ENCODE assay signal across 19 mouse cellular contexts in genomic region chr2:117124839-117125238, GRCm38 (mm10). TPM values are rescaled to one million over a fixed set of nuclear protein-coding genes. Genes with fewer than 3 reads are reported as not detected.
A peak's percentile ranks its signal among the peaks of the same experiment; 100 is the strongest.
DNase-seq lines count a peak whose midpoint lies in the region; ATAC-seq and TF ChIP-seq lines count a peak whose summit lies in the region.
"Had no signal": no experiment of that assay in that cellular context is flagged by ENCODE, and none has a peak within 500 bp of the region (broad histone marks: within the 10 kb centered on the region; RNA-seq: fewer than 3 reads in every experiment).

No protein-coding gene starts in this region.

- no peaks in the 10 kb centered on the region for H3K27me3 ChIP-seq in forebrain, embryonic 15.5 days
- H3K27me3 ChIP-seq in forebrain, embryonic 10.5 days (ENCODE audit: poor library complexity, severe bottlenecking) = no peaks in the 10 kb centered on the region; the same call in 1 of the 2 replicates
- no peaks in the 10 kb centered on the region for H3K27me3 ChIP-seq in limb, embryonic 12.5 days
- H3K27me3 ChIP-seq in limb, embryonic 10.5 days (ENCODE audit: low read depth, poor library complexity, severe bottlenecking) = no peaks in the 10 kb centered on the region
- H3K27me3 ChIP-seq in hindbrain, postnatal 0 days (ENCODE audit: insufficient read depth, low read length) = no peaks in the 10 kb centered on the region
- H3K27me3 ChIP-seq: intestine, embryonic 15.5 days; stomach, embryonic 15.5 days had no signal

- TF ChIP-seq CTCF in hindbrain, postnatal 0 days (IDR thresholded peaks at IDR 0.05; ENCODE audit: low read depth) = no peak

- no peak overlapping the region for H3K4me3 ChIP-seq in forebrain, embryonic 15.5 days
- H3K4me3 ChIP-seq in forebrain, embryonic 10.5 days = no peak overlapping the region
- no peak overlapping the region for H3K4me3 ChIP-seq in limb, embryonic 12.5 days (replicated peaks)
- no peak overlapping the region for H3K4me3 ChIP-seq in limb, embryonic 10.5 days
- H3K4me3 ChIP-seq in hindbrain, postnatal 0 days (ENCODE audit: low read length) = 0 out of 2 replicates have a peak overlapping the region, but pooled peaks have one; percentile 15
- H3K4me3 ChIP-seq: gastrocnemius, adult 2 months; heart, adult 2 months; intestine, embryonic 15.5 days; stomach, embryonic 15.5 days had no signal

- DNase-seq in forebrain, embryonic 10.5 days (ENCODE audit: extremely low spot score, low spot score) = no peak
- no peak for DNase-seq in limb, embryonic 10.5 days (ENCODE audit: low spot score)
- peak; percentile 49 for DNase-seq in Muller cell, postnatal 12 days (ENCODE audit: inconsistent ontology term)
- DNase-seq in hindbrain, postnatal 0 days (ENCODE audit: low spot score) = no peak
- no peak for DNase-seq in frontal cortex, postnatal 36 days (ENCODE audit: low spot score in 2 of 2)
- DNase-seq in gastrocnemius, postnatal 4 days (ENCODE audit: low spot score in 2 of 2) = no peak
- DNase-seq: cerebellum, adult 11 months; cerebellum, postnatal 25 days; gastrocnemius, adult 2 months; heart, adult 2 months; heart, postnatal 14 days; kidney, postnatal 14 days; lung, postnatal 36 days; thymus, postnatal 14 days had no signal

- H3K36me3 ChIP-seq in forebrain, embryonic 15.5 days = no peaks in the 10 kb centered on the region
- H3K36me3 ChIP-seq in forebrain, embryonic 10.5 days (replicated peaks) = peaks cover 18% of the 10 kb centered on the region
- peaks cover 4% of the 10 kb centered on the region; the same call in 1 of the 2 replicates for H3K36me3 ChIP-seq in limb, embryonic 12.5 days
- peaks cover 21% of the 10 kb centered on the region for H3K36me3 ChIP-seq in limb, embryonic 10.5 days
- H3K36me3 ChIP-seq in hindbrain, postnatal 0 days (ENCODE audit: insufficient read depth, low read length) = no peaks in the 10 kb centered on the region
- H3K36me3 ChIP-seq: intestine, embryonic 15.5 days; stomach, embryonic 15.5 days had no signal

- 61% methylated on average over 2 of the region's 2 CpGs for WGBS in forebrain, embryonic 15.5 days
- WGBS in forebrain, embryonic 10.5 days = 91% methylated on average over 2 of the region's 2 CpGs
- 58% methylated on average over 2 of the region's 2 CpGs for WGBS in limb, embryonic 12.5 days
- 84% methylated on average over 2 of the region's 2 CpGs for WGBS in limb, embryonic 10.5 days
- 54% methylated on average over 2 of the region's 2 CpGs for WGBS in hindbrain, postnatal 0 days

- peaks cover 25% of the 10 kb centered on the region for H3K4me1 ChIP-seq in forebrain, embryonic 15.5 days
- peaks cover 25% of the 10 kb centered on the region for H3K4me1 ChIP-seq in forebrain, embryonic 10.5 days
- H3K4me1 ChIP-seq in limb, embryonic 12.5 days (replicated peaks) = peaks cover 16% of the 10 kb centered on the region
- peaks cover 18% of the 10 kb centered on the region for H3K4me1 ChIP-seq in limb, embryonic 10.5 days
- 0 out of 2 replicates have a peak, but pooled peaks cover 9% of the 10 kb centered on the region for H3K4me1 ChIP-seq in hindbrain, postnatal 0 days (ENCODE audit: insufficient read depth, low read length)
- H3K4me1 ChIP-seq: intestine, embryonic 15.5 days had no signal

- H3K27ac ChIP-seq in forebrain, embryonic 15.5 days (replicated peaks) = no peak overlapping the region
- H3K27ac ChIP-seq in forebrain, embryonic 10.5 days = no peak overlapping the region
- no peak overlapping the region for H3K27ac ChIP-seq in limb, embryonic 12.5 days
- no peak overlapping the region for H3K27ac ChIP-seq in limb, embryonic 10.5 days
- no peak overlapping the region for H3K27ac ChIP-seq in hindbrain, postnatal 0 days
- H3K27ac ChIP-seq: gastrocnemius, adult 2 months; heart, adult 2 months; intestine, embryonic 15.5 days; stomach, embryonic 15.5 days had no signal

- no peaks in the 10 kb centered on the region for H3K9me3 ChIP-seq in forebrain, embryonic 15.5 days
- H3K9me3 ChIP-seq in forebrain, embryonic 10.5 days = no peaks in the 10 kb centered on the region
- no peaks in the 10 kb centered on the region for H3K9me3 ChIP-seq in limb, embryonic 12.5 days
- no peaks in the 10 kb centered on the region for H3K9me3 ChIP-seq in limb, embryonic 10.5 days (replicated peaks)
- H3K9me3 ChIP-seq in hindbrain, postnatal 0 days (ENCODE audit: low read length) = no peaks in the 10 kb centered on the region
- H3K9me3 ChIP-seq: intestine, embryonic 15.5 days; stomach, embryonic 15.5 days had no signal

- 0 out of 2 replicates have a peak overlapping the region, but pooled peaks have one; percentile 14 for H3K4me2 ChIP-seq in forebrain, embryonic 15.5 days (replicated peaks)
- H3K4me2 ChIP-seq in limb, embryonic 12.5 days = 0 out of 2 replicates have a peak overlapping the region, but pooled peaks have one; percentile 34
- peak overlapping the region; percentile 66 for H3K4me2 ChIP-seq in hindbrain, postnatal 0 days (ENCODE audit: low read depth, low read length)
- H3K4me2 ChIP-seq: intestine, embryonic 15.5 days; stomach, embryonic 15.5 days had no signal

- ATAC-seq in forebrain, embryonic 15.5 days (replicated peaks) = no peak
- ATAC-seq in limb, embryonic 12.5 days (ENCODE audit: insufficient number of reproducible peaks, insufficient read depth, low FRiP score, low TSS enrichment, low read depth) = no peak
- no peak for ATAC-seq in hindbrain, postnatal 0 days
- ATAC-seq: forebrain, embryonic 14.5 days; intestine, embryonic 15.5 days had no signal

- H3K9ac ChIP-seq in forebrain, embryonic 15.5 days (replicated peaks) = no peak overlapping the region
- no peak overlapping the region for H3K9ac ChIP-seq in limb, embryonic 12.5 days (replicated peaks)
- H3K9ac ChIP-seq in hindbrain, postnatal 0 days (replicated peaks; ENCODE audit: low read length) = no peak overlapping the region
- H3K9ac ChIP-seq: intestine, embryonic 15.5 days; stomach, embryonic 15.5 days had no signal

RNA-seq across cellular contexts. Expression of gene Spred1, which starts 3.7 kb away (rescaled TPM):
- 11.6 and 13.1 TPM in 2 replicates for polyA plus RNA-seq in forebrain, embryonic 15.5 days (2015; fragmentation: Nextera tagmentation; extraction: Ambion mirVana)
- polyA plus RNA-seq in forebrain, embryonic 10.5 days (2016; fragmentation: Nextera tagmentation; extraction: Ambion mirVana) = 7.2 and 7.4 TPM in 2 replicates
- 23.7 and 25.1 TPM in 2 replicates for polyA plus RNA-seq in limb, embryonic 12.5 days (2016; fragmentation: Nextera tagmentation; extraction: Ambion mirVana)
- polyA plus RNA-seq in limb, embryonic 10.5 days (2016; fragmentation: Nextera tagmentation; extraction: Ambion mirVana) = 14.9 and 17.1 TPM in 2 replicates
- 50.0 and 57.1 TPM in 2 replicates for total RNA-seq in hindbrain, postnatal 0 days (2014; rRNA removed)
- polyA plus RNA-seq in hindbrain, postnatal 0 days (2015; fragmentation: Nextera tagmentation; extraction: Ambion mirVana) = 15.3 and 15.5 TPM in 2 replicates
- total RNA-seq in gastrocnemius, postnatal 4 days (2021) = 10 to 100 TPM; 37.0 to 40.3 TPM

Comparison
In these comparisons a context has a peak if more than half of its experiments do, and no peak if none do; other contexts are left out.
1. H3K4me2 ChIP-seq: peak in every context shown above with its lines; median percentile 66 in hindbrain, postnatal 0 days; 34 in limb, embryonic 12.5 days; 14 in forebrain, embryonic 15.5 days.